Mouse (Mus musculus) forebrain, embryonic 14.5 days (tissue): ENCODE data around the gene Mri1. TPM values are rescaled to one million over a fixed set of nuclear protein-coding genes. Genes with fewer than 3 reads are reported as not detected.

Experiments
- ATAC-seq: fragments of 200-750 bp; cut with Nextera tagmentation; 2 replicates; pipeline ENCODE4 v1.8.0; 2017; ENCODE audit warnings: mild to moderate bottlenecking, moderate library complexity
- DNase-seq: peaks from one replicate; pipeline ENCODE4 v3.0.0-alpha.2; 2015; ENCODE audit warnings: low spot score
- H3K27ac ChIP-seq: fragments of 300-500 bp; sonication (generic); 2 replicates; pipeline ENCODE4 v1.5.1; 2014; ENCODE audit warnings: low read depth, mild to moderate bottlenecking, control low read depth, low read length, moderate library complexity
- H3K27me3 ChIP-seq: fragments of 300-500 bp; sonication (generic); replicated peaks from 2 replicates; pipeline ENCODE4 v1.6.1; 2014; ENCODE audit warnings: low read length, control low read depth, mixed read lengths; ENCODE audit not compliant: control insufficient read depth, insufficient read depth
- H3K36me3 ChIP-seq: fragments of 300-500 bp; sonication (generic); 2 replicates; pipeline ENCODE4 v1.6.1; 2014; ENCODE audit warnings: low read length, control low read depth; ENCODE audit not compliant: control insufficient read depth, insufficient read depth
- H3K4me1 ChIP-seq: fragments of 300-500 bp; sonication (generic); 2 replicates; pipeline ENCODE4 v1.6.1; 2014; ENCODE audit warnings: antibody characterized with exemption, low read length, control low read depth; ENCODE audit not compliant: control insufficient read depth, insufficient read depth
- H3K4me2 ChIP-seq: fragments of 300-500 bp; sonication (generic); 2 replicates; pipeline ENCODE4 v1.6.1; 2014; ENCODE audit warnings: mild to moderate bottlenecking, control low read depth, low read length
- H3K4me3 ChIP-seq: fragments of 300-500 bp; sonication (generic); 2 replicates; pipeline ENCODE4 v1.5.1; 2014; ENCODE audit warnings: low read depth, low read length, control low read depth
- H3K9ac ChIP-seq: fragments of 300-500 bp; sonication (generic); 2 replicates; pipeline ENCODE4 v1.6.1; 2014; ENCODE audit warnings: mild to moderate bottlenecking, low read length, control low read depth, moderate library complexity
- H3K9me3 ChIP-seq: fragments of 300-500 bp; sonication (generic); replicated peaks from 2 replicates; pipeline ENCODE4 v1.6.1; 2016; ENCODE audit warnings: low read length, control low read depth, mixed read lengths; ENCODE audit not compliant: control insufficient read depth
- whole genome bisulfite sequencing: fragments of 180-500 bp; shearing (Covaris S2); extraction: QIAGEN DNeasy Blood & Tissue Kit; methylation state at CpG from one replicate; pipeline ENCODE4 v1.1.7; 2014; 5-methylcytosine and 5-hydroxymethylcytosine counted together
- polyA plus RNA-seq: library from polyadenylated mRNA; unstranded; fragments of >200 nt; fragmentation: Nextera tagmentation; extraction: Ambion mirVana; gene quantifications from 2 replicates; pipeline ENCODE4 v1.2.1, GENCODE M21; 2014

Mri1 gene
- polyA plus RNA-seq, 1 experiment from 2014 or later, result 48.8 TPM

- H3K36me3 ChIP-seq, result peaks cover 35% of the 10 kb centered on the region
- H3K9ac ChIP-seq, result peak overlapping the region; percentile 21; the same call in 1 of the 2 replicates
- H3K4me1 ChIP-seq, result peaks cover 4% of the 10 kb centered on the region; the same call in 1 of the 2 replicates
- H3K27me3 ChIP-seq, result no peaks in the 10 kb centered on the region
- no peak overlapping the region for H3K4me3 ChIP-seq
- no peak overlapping the region for H3K27ac ChIP-seq
- DNase-seq, result peak; percentile 47
- 24% methylated on average over 2 of the region's 2 CpGs for WGBS
- H3K4me2 ChIP-seq, result no peak overlapping the region
- no peaks in the 10 kb centered on the region for H3K9me3 ChIP-seq
- ATAC-seq, result no peak
These were observed 15.3 kb downstream of the Mri1 start for GRCm38 (mm10) chr8:84241821-84242220.

- Histone ChIP-seq H3K4me1 (peaks cover 4% of the 10 kb centered on the region; the same call in 1 of the 2 replicates), H3K36me3 (peaks cover 29% of the 10 kb centered on the region), H3K4me2 (no peak overlapping the region), H3K27me3 (no peaks in the 10 kb centered on the region), H3K4me3 (no peak overlapping the region), H3K27ac (no peak overlapping the region), H3K9me3 (no peaks in the 10 kb centered on the region), H3K9ac (no peak overlapping the region)
- no peak for DNase-seq
- no peak for ATAC-seq
- 73% methylated on average over 6 of the region's 6 CpGs for WGBS
These were observed 16.0 kb downstream of the Mri1 start for GRCm38 (mm10) chr8:84241167-84241566.

GRCm38 (mm10) chr8:84237542-84238229, 19.4 kb downstream of the Mri1 start:
- 19% methylated on average over 19 of the region's 19 CpGs for WGBS
- DNase-seq (no peak), ATAC-seq (peak; percentile 1; the same call in 1 of the 2 replicates)
- Histone ChIP-seq H3K4me3 (peak overlapping the region; percentile 52), H3K27me3 (no peaks in the 10 kb centered on the region), H3K9ac (peak overlapping the region; percentile 70), H3K27ac (peak overlapping the region; percentile 80), H3K9me3 (no peaks in the 10 kb centered on the region), H3K4me2 (peak overlapping the region; percentile 70), H3K4me1 (peaks cover 17% of the 10 kb centered on the region), H3K36me3 (peaks cover 24% of the 10 kb centered on the region)

GRCm38 (mm10) chr8:84236998-84237473, 20.1 kb downstream of the Mri1 start, which contains the start of gene Zswim4:
Zswim4 (minus strand) TSS chr8:84237055.
- Histone ChIP-seq H3K9me3 (no peaks in the 10 kb centered on the region), H3K4me1 (peaks cover 17% of the 10 kb centered on the region), H3K4me2 (peak within 1 kb of the TSS; percentile 91), H3K27ac (peak within 1 kb of the TSS; percentile 80), H3K27me3 (no peaks in the 10 kb centered on the region), H3K9ac (peak within 1 kb of the TSS; percentile 97), H3K4me3 (peak within 1 kb of the TSS; percentile 91), H3K36me3 (peaks cover 30% of the 10 kb centered on the region)
- under 1% methylated on average over 35 of the region's 35 CpGs for WGBS
- DNase-seq, result peak; percentile 100
- ATAC-seq, result peak; percentile 98

- H3K27ac ChIP-seq, result peak overlapping the region; percentile 60
- H3K4me1 ChIP-seq, result peaks cover 17% of the 10 kb centered on the region
- H3K27me3 ChIP-seq, result no peaks in the 10 kb centered on the region
- under 1% methylated on average over 27 of the region's 30 CpGs for WGBS
- H3K36me3 ChIP-seq, result peaks cover 36% of the 10 kb centered on the region
- ATAC-seq (peak; percentile 18), DNase-seq (peak; percentile 22)
- H3K4me3 ChIP-seq, result peak overlapping the region; percentile 91
- H3K4me2 ChIP-seq, result peak overlapping the region; percentile 91
- no peaks in the 10 kb centered on the region for H3K9me3 ChIP-seq
- H3K9ac ChIP-seq, result peak overlapping the region; percentile 97
These were observed 20.6 kb downstream of the Mri1 start for GRCm38 (mm10) chr8:84236410-84236997.

GRCm38 (mm10) chr8:84235746-84236409, 21.2 kb downstream of the Mri1 start:
- no peaks in the 10 kb centered on the region for H3K9me3 ChIP-seq
- H3K27me3 ChIP-seq, result no peaks in the 10 kb centered on the region
- DNase-seq, result no peak
- no peak for ATAC-seq
- peak overlapping the region; percentile 97 for H3K9ac ChIP-seq
- peak overlapping the region; percentile 91 for H3K4me3 ChIP-seq
- peak overlapping the region; percentile 91 for H3K4me2 ChIP-seq
- WGBS, result 37% methylated on average over 10 of the region's 10 CpGs
- H3K4me1 ChIP-seq, result peaks cover 17% of the 10 kb centered on the region
- H3K36me3 ChIP-seq, result peaks cover 42% of the 10 kb centered on the region
- 0 out of 2 replicates have a peak overlapping the region, but pooled peaks have one; percentile 60 for H3K27ac ChIP-seq

GRCm38 (mm10) chr8:84233055-84233454, 24.1 kb downstream of the Mri1 start:
- no peak overlapping the region for H3K4me2 ChIP-seq
- 87% methylated on average over 2 of the region's 2 CpGs for WGBS
- peaks cover 69% of the 10 kb centered on the region for H3K36me3 ChIP-seq
- H3K4me3 ChIP-seq, result no peak overlapping the region
- no peak for DNase-seq
- no peak overlapping the region for H3K27ac ChIP-seq
- H3K9me3 ChIP-seq, result no peaks in the 10 kb centered on the region
- no peaks in the 10 kb centered on the region for H3K27me3 ChIP-seq
- H3K9ac ChIP-seq, result no peak overlapping the region
- H3K4me1 ChIP-seq, result peaks cover 17% of the 10 kb centered on the region
- no peak for ATAC-seq

GRCm38 (mm10) chr8:84230735-84231134, 26.4 kb downstream of the Mri1 start:
- Histone ChIP-seq H3K27me3 (no peaks in the 10 kb centered on the region), H3K27ac (no peak overlapping the region), H3K4me3 (no peak overlapping the region), H3K9me3 (no peaks in the 10 kb centered on the region), H3K4me1 (peaks cover 8% of the 10 kb centered on the region), H3K4me2 (no peak overlapping the region), H3K9ac (no peak overlapping the region), H3K36me3 (peaks cover 92% of the 10 kb centered on the region)
- WGBS, result 74% methylated on average over 17 of the region's 17 CpGs
- ATAC-seq, result no peak
- no peak for DNase-seq
